Mouse (Mus musculus): ENCODE data around the gene Pbx2.

- TF ChIP-seq POLR2A (IDR thresholded peaks at IDR 0.05; ENCODE audit: borderline replicate concordance, extremely low read depth, low read depth, low read length) (peak; percentile 51; the same call in 1 of the 2 replicates), CTCF (IDR thresholded peaks at IDR 0.05; ENCODE audit: insufficient read depth, low read length) (no peak)
These were observed 53.5 kb downstream of the Pbx2 start, which contains the start of gene Fkbpl for GRCm38 (mm10) chr17:34644608-34645007.

Data from lung, adult 2 months (tissue).